Mouse (Mus musculus): ENCODE measurements around the gene Fasl.
A peak's percentile ranks its signal among the peaks of the same experiment; 100 is the strongest.

Gene Fasl

GRCm38 (mm10) chr1:161761556-161761955 lies 26.7 kb downstream of the Fasl start:
- no peak for DNase-seq (ENCODE audit: low spot score)

GRCm38 (mm10) chr1:161756547-161756946 lies 31.7 kb downstream of the Fasl start:
- no peak for DNase-seq (ENCODE audit: low spot score)

GRCm38 (mm10) chr1:161751311-161751710 lies 37.0 kb downstream of the Fasl start:
- DNase-seq (ENCODE audit: low spot score) = peak; percentile 14

- peak; percentile 35 for DNase-seq (ENCODE audit: low spot score)
Observed at GRCm38 (mm10) chr1:161750471-161751041, 37.7 kb downstream of the Fasl start.

- no peak for DNase-seq (ENCODE audit: low spot score)
Observed at GRCm38 (mm10) chr1:161748685-161749084, 39.6 kb downstream of the Fasl start.

GRCm38 (mm10) chr1:161748138-161748537 lies 40.2 kb downstream of the Fasl start:
- DNase-seq (ENCODE audit: low spot score) = peak; percentile 72

- no peak for DNase-seq (ENCODE audit: low spot score)
Observed at GRCm38 (mm10) chr1:161746542-161747302, 41.6 kb downstream of the Fasl start.

GRCm38 (mm10) chr1:161744855-161745254 lies 43.4 kb downstream of the Fasl start:
- no peak for DNase-seq (ENCODE audit: low spot score)

GRCm38 (mm10) chr1:161744209-161744608 lies 44.1 kb downstream of the Fasl start:
- no peak for DNase-seq (ENCODE audit: low spot score)

GRCm38 (mm10) chr1:161742481-161743267 lies 45.6 kb downstream of the Fasl start:
- no peak for DNase-seq (ENCODE audit: low spot score)

- DNase-seq (ENCODE audit: low spot score) = no peak
Observed at GRCm38 (mm10) chr1:161736848-161737247, 51.4 kb downstream of the Fasl start.

GRCm38 (mm10) chr1:161736255-161736654 lies 52.0 kb downstream of the Fasl start:
- no peak for DNase-seq (ENCODE audit: low spot score)

GRCm38 (mm10) chr1:161735465-161736046 lies 52.7 kb downstream of the Fasl start:
- no peak for DNase-seq (ENCODE audit: low spot score)

GRCm38 (mm10) chr1:161734741-161735211 lies 53.5 kb downstream of the Fasl start:
- no peak for DNase-seq (ENCODE audit: low spot score)

- DNase-seq (ENCODE audit: low spot score) = no peak
Observed at GRCm38 (mm10) chr1:161734314-161734713, 54.0 kb downstream of the Fasl start.

All from spleen, adult 12 weeks (tissue).